Mouse (Mus musculus): ENCODE measurements around the gene Eda. TPM values are rescaled to one million over a fixed set of nuclear protein-coding genes. Genes with fewer than 3 reads are reported as not detected.

Gene Eda
- polyA plus RNA-seq, 1 experiment from 2014 or later: 1.8 TPM

GRCm38 (mm10) chrX:100314172-100314902 lies 338.9 kb downstream of the Eda start:
- ATAC-seq (ENCODE audit: low read depth): no peak
- H3K9me3 ChIP-seq: no peaks in the 10 kb centered on the region
- H3K27ac ChIP-seq (replicated peaks): no peak overlapping the region
- no peak overlapping the region for H3K4me2 ChIP-seq
- H3K4me1 ChIP-seq (replicated peaks): no peaks in the 10 kb centered on the region
- no peaks in the 10 kb centered on the region for H3K36me3 ChIP-seq
- no peak overlapping the region for H3K4me3 ChIP-seq
- no peak overlapping the region for H3K9ac ChIP-seq
- no peaks in the 10 kb centered on the region for H3K27me3 ChIP-seq

DNA sequence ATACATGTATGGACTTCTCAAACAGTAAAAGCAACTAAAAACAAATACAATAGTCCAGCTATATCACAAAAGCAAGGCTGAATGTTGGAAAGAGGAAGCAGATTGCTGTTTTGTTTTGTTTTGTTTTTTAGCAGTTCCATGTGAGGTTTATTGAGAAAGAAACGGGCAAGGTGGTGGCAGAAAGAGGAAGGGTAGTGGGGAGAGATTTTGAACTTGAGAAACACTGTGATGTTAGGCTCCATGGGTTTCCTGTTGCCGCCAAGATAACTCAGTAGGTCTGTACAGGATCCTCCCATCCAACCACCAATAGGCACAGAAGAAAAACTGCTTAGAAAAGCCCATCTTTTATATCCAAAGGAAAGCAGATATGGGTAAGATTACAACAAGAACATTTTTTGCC lies 365.3 kb downstream of the Eda start:
- Histone ChIP-seq H3K4me2 (no peak overlapping the region), H3K9ac (no peak overlapping the region), H3K9me3 (no peaks in the 10 kb centered on the region), H3K4me1 (replicated peaks) (no peaks in the 10 kb centered on the region), H3K4me3 (no peak overlapping the region), H3K36me3 (no peaks in the 10 kb centered on the region), H3K27me3 (no peaks in the 10 kb centered on the region; the same call in none of the 2 replicates), H3K27ac (replicated peaks) (no peak overlapping the region)
- no peak for ATAC-seq (ENCODE audit: low read depth)
- WGBS: 70% methylated on average over 2 of the region's 2 CpGs

GRCm38 (mm10) chrX:100344433-100344832 lies 369.0 kb downstream of the Eda start:
- WGBS: 90% methylated on average over 2 of the region's 2 CpGs
- H3K9ac ChIP-seq: no peak overlapping the region
- no peaks in the 10 kb centered on the region for H3K36me3 ChIP-seq
- peaks cover 3% of the 10 kb centered on the region for H3K27me3 ChIP-seq
- H3K4me3 ChIP-seq: no peak overlapping the region
- H3K9me3 ChIP-seq: no peaks in the 10 kb centered on the region
- no peak overlapping the region for H3K4me2 ChIP-seq
- no peak overlapping the region for H3K27ac ChIP-seq (replicated peaks)
- no peaks in the 10 kb centered on the region for H3K4me1 ChIP-seq (replicated peaks)
- ATAC-seq (ENCODE audit: low read depth): no peak

DNA sequence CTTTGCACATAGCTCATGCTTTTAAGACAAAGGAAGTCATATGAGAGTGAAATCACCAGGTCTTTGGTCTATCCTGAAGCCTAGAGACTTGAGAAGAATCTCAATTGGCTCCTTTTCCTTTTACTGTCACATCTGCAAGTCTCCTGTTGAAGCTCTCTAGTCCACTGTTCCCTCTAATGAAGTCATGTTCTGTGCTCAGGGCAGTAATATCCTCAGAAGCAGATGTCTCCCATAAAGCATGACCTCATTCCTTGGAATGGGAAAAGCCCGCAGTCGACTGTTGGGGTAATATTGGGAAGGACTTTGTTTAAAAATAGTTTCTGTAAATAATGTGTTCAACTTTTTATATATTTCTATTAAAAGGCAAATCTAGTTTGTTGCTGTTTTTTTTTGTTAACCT lies 381.6 kb downstream of the Eda start:
- H3K4me2 ChIP-seq: no peak overlapping the region
- ATAC-seq (ENCODE audit: low read depth): no peak
- H3K36me3 ChIP-seq: no peaks in the 10 kb centered on the region
- no peaks in the 10 kb centered on the region for H3K9me3 ChIP-seq
- 90% methylated on average over 2 of the region's 2 CpGs for whole genome bisulfite sequencing
- no peaks in the 10 kb centered on the region for H3K4me1 ChIP-seq (replicated peaks)
- H3K27ac ChIP-seq (replicated peaks): no peak overlapping the region
- H3K27me3 ChIP-seq: peaks cover 5% of the 10 kb centered on the region; the same call in 1 of the 2 replicates
- no peak overlapping the region for H3K4me3 ChIP-seq
- H3K9ac ChIP-seq: no peak overlapping the region

- H3K36me3 ChIP-seq: no peaks in the 10 kb centered on the region
- no peak for ATAC-seq (ENCODE audit: low read depth)
- no peak overlapping the region for H3K4me3 ChIP-seq
- H3K27me3 ChIP-seq: peaks cover 15% of the 10 kb centered on the region
- WGBS: 79% methylated on average over 1 of the region's 1 CpGs
- H3K4me2 ChIP-seq: no peak overlapping the region
- no peak overlapping the region for H3K9ac ChIP-seq
- no peak overlapping the region for H3K27ac ChIP-seq (replicated peaks)
- 0 out of 2 replicates have a peak, but pooled peaks cover 2% of the 10 kb centered on the region for H3K9me3 ChIP-seq
- H3K4me1 ChIP-seq (replicated peaks): no peaks in the 10 kb centered on the region
Observed at GRCm38 (mm10) chrX:100389887-100390286, 414.5 kb downstream of the Eda start.

GRCm38 (mm10) chrX:100392304-100392703 lies 416.9 kb downstream of the Eda start:
- no peak for ATAC-seq (ENCODE audit: low read depth)
- Histone ChIP-seq H3K36me3 (no peaks in the 10 kb centered on the region), H3K27ac (replicated peaks) (no peak overlapping the region), H3K9ac (no peak overlapping the region), H3K4me2 (no peak overlapping the region), H3K9me3 (0 out of 2 replicates have a peak, but pooled peaks cover 2% of the 10 kb centered on the region), H3K4me1 (replicated peaks) (no peaks in the 10 kb centered on the region), H3K4me3 (no peak overlapping the region), H3K27me3 (peaks cover 21% of the 10 kb centered on the region)
- 35% methylated on average over 6 of the region's 6 CpGs for WGBS

- Histone ChIP-seq H3K4me3 (no peak overlapping the region), H3K27me3 (peaks cover 21% of the 10 kb centered on the region), H3K9me3 (no peaks in the 10 kb centered on the region), H3K4me2 (no peak overlapping the region), H3K9ac (no peak overlapping the region), H3K27ac (replicated peaks) (no peak overlapping the region), H3K36me3 (no peaks in the 10 kb centered on the region), H3K4me1 (replicated peaks) (no peaks in the 10 kb centered on the region)
- 42% methylated on average over 7 of the region's 7 CpGs for WGBS
- ATAC-seq (ENCODE audit: low read depth): no peak
Observed at GRCm38 (mm10) chrX:100394223-100394861, 418.9 kb downstream of the Eda start.

GRCm38 (mm10) chrX:100395026-100395425 lies 419.6 kb downstream of the Eda start:
- no peak for ATAC-seq (ENCODE audit: low read depth)
- no peaks in the 10 kb centered on the region for H3K4me1 ChIP-seq (replicated peaks)
- H3K27me3 ChIP-seq: peaks cover 21% of the 10 kb centered on the region
- H3K4me2 ChIP-seq: no peak overlapping the region
- no peaks in the 10 kb centered on the region for H3K36me3 ChIP-seq
- no peak overlapping the region for H3K9ac ChIP-seq
- no peak overlapping the region for H3K4me3 ChIP-seq
- H3K9me3 ChIP-seq: no peaks in the 10 kb centered on the region
- 83% methylated on average over 8 of the region's 8 CpGs for WGBS
- H3K27ac ChIP-seq (replicated peaks): no peak overlapping the region

DNA sequence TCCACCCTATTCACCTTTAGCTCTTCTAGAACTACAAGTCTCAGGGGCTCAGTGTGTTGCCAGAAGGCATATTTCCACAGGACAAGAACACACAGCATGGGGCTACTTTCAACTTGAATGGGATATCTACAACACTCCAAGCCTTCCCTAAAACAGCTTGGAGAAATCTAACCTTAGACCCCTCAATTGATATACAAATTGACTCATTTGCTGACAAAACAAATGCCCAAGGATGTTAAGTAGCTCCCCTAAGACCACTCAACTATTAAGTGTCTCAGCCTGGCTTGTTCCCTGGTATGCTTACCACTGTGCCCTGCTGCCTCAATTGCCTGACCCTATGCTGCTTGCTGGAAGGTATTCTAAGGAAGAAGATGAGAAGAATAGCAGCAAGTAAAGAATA lies 425.5 kb downstream of the Eda start:
- H3K9ac ChIP-seq: no peak overlapping the region
- H3K4me1 ChIP-seq (replicated peaks): no peaks in the 10 kb centered on the region
- no peaks in the 10 kb centered on the region for H3K9me3 ChIP-seq
- H3K36me3 ChIP-seq: no peaks in the 10 kb centered on the region
- H3K27me3 ChIP-seq: peaks cover 6% of the 10 kb centered on the region; the same call in 1 of the 2 replicates
- ATAC-seq (ENCODE audit: low read depth): no peak
- no peak overlapping the region for H3K4me3 ChIP-seq
- H3K4me2 ChIP-seq: no peak overlapping the region
- no peak overlapping the region for H3K27ac ChIP-seq (replicated peaks)

DNA sequence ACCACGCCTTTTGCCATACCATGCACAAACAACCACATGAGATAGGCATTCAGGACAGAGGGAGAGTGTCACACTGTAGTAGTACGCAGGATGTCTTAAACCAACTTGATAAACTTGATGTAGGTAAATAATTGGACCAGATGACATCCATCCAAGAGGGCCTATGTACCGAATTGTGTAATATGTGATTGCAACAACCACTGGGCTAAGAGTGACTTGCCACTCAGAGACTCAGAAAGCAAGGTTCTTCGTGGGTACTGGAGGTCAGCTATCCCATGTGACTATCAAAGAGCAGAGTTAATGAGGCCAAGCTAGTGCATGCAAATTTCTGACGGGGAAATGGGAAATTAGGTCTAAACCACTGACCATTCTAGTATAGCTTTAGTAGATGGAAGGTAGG lies 426.3 kb downstream of the Eda start:
- Histone ChIP-seq H3K9me3 (no peaks in the 10 kb centered on the region), H3K27me3 (no peaks in the 10 kb centered on the region), H3K9ac (no peak overlapping the region), H3K4me1 (replicated peaks) (no peaks in the 10 kb centered on the region), H3K4me2 (no peak overlapping the region), H3K36me3 (no peaks in the 10 kb centered on the region), H3K27ac (replicated peaks) (no peak overlapping the region), H3K4me3 (no peak overlapping the region)
- ATAC-seq (ENCODE audit: low read depth): no peak
- 82% methylated on average over 5 of the region's 5 CpGs for WGBS

DNA sequence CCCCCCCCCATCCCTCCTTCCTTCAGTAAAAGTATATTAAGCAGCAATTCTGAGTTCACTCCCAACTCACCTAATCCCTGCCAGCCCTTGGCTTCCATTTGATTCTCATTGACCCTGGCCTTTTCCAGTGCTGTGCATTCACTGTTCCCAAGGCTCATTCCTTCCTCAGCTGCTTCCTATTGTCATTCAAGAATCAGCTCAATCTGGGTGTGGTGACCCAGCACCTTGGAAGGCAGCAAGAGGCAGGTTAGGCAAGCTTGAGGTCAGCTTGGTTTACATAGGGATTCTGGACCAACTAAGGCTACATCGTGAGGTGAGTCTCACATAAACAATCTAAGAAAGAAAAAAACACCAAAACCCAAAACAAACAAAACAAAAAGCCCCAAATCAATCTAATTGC lies 433.8 kb downstream of the Eda start:
- no peaks in the 10 kb centered on the region for H3K4me1 ChIP-seq (replicated peaks)
- H3K27ac ChIP-seq (replicated peaks): no peak overlapping the region
- 72% methylated on average over 1 of the region's 1 CpGs for WGBS
- no peaks in the 10 kb centered on the region for H3K9me3 ChIP-seq
- no peaks in the 10 kb centered on the region; the same call in 1 of the 2 replicates for H3K27me3 ChIP-seq
- no peak overlapping the region for H3K9ac ChIP-seq
- no peaks in the 10 kb centered on the region for H3K36me3 ChIP-seq
- no peak overlapping the region for H3K4me3 ChIP-seq
- no peak for ATAC-seq (ENCODE audit: low read depth)
- no peak overlapping the region for H3K4me2 ChIP-seq

DNA sequence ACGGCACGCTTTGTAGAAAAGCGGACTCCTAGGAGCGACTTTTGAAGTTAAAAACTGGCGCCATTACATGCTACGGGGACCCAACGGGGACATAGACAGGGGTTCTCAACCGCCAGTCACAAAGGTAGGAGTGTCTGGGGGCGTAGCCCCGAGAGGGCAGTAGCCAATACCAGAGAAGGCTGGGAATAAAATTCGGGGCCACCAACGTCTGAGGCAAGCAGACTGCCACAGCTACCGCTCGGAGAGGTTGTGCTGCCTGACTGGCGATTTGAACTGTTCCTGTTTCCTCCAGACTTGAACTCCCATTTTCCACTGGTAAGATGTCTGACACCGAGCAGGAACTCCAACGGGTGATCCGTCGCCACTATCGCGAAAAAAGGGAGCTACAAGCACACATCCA lies 453.3 kb downstream of the Eda start, which contains the start of gene Otud6a:
Otud6a (plus strand) TSS at position 321 of the 400 bp plus-strand sequence.
- Histone ChIP-seq H3K36me3 (no peaks in the 10 kb centered on the region), H3K27me3 (peaks cover 19% of the 10 kb centered on the region), H3K9ac (no peak within 1 kb of the TSS), H3K4me2 (no peak within 1 kb of the TSS), H3K4me1 (replicated peaks) (no peaks in the 10 kb centered on the region), H3K9me3 (no peaks in the 10 kb centered on the region), H3K4me3 (no peak within 1 kb of the TSS), H3K27ac (replicated peaks) (no peak within 1 kb of the TSS)
- ATAC-seq (ENCODE audit: low read depth): no peak
- 90% methylated on average over 21 of the region's 21 CpGs for WGBS

GRCm38 (mm10) chrX:100432311-100432710 lies 456.9 kb downstream of the Eda start:
- Histone ChIP-seq H3K4me2 (no peak overlapping the region), H3K27me3 (peaks cover 34% of the 10 kb centered on the region), H3K36me3 (no peaks in the 10 kb centered on the region), H3K9me3 (no peaks in the 10 kb centered on the region), H3K4me3 (no peak overlapping the region), H3K27ac (replicated peaks) (no peak overlapping the region), H3K9ac (no peak overlapping the region), H3K4me1 (replicated peaks) (no peaks in the 10 kb centered on the region)
- 70% methylated on average over 3 of the region's 3 CpGs for WGBS
- no peak for ATAC-seq (ENCODE audit: low read depth)

All from neural tube, embryonic 13.5 days (tissue).